Mouse (Mus musculus): Measurements from ENCODE around the gene Znrf3.

Gene Znrf3

DNA sequence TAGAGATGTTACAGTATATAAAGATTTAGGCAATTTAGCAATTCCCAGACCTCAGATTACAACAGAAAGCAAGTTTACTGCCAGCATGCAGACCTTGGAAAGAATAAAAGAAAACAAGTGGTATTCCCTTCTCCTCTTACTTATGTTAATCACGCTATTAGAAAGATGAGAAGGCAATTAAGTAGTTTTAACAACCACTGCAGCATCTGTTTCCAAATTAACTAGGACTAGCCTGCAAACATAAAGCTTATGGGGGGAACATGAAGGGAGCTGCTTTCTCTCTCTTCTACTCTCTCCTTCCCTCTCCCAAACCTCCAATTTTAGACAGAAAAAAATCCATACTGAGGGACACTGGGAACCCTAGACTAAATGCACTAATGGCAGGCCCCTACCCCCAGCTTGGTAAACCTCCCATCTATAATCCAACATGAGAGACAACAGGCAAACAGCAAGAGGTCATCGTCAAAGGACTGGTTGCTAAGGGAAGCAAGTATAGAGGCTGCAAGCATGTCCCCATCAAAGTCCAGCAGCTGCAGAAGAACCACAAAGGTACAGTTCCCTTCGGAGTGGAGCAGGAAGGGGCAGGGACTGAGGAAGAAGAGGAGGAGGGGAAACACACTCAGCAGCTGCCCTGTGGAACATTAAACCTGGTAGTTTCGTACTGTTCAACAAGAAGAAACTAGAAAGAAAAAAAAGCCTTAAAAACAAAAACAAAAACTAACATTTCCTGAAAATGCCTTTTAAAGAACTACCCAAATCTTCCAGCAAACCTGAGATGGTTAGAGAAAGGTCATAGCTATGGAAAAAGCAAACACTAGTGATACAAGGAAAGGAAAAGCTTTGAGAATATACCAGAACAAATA is 53.4 kb downstream of the Znrf3 start:
- no peak for DNase-seq (ENCODE audit: low spot score in 2 of 2)

DNA sequence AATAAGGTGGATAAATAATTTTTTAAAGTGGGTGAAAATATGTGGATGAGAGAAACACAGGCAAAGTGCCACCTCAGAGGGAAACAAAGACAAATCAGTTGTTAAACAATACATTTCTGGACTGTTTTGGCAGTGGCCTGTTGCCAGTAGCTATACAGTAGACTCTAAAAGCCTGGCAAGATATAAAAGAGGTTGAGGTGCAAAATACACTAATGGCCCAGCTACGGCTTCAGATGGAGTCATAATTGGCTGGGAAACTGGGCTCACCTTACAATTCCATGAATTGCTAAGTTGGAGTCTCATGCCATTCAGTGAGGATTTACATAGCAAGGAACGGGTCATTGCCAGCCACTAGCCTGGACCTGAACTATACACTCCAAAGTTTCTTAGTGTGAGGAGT is 62.0 kb downstream of the Znrf3 start:
- no peak for DNase-seq (ENCODE audit: low spot score in 2 of 2)

DNA sequence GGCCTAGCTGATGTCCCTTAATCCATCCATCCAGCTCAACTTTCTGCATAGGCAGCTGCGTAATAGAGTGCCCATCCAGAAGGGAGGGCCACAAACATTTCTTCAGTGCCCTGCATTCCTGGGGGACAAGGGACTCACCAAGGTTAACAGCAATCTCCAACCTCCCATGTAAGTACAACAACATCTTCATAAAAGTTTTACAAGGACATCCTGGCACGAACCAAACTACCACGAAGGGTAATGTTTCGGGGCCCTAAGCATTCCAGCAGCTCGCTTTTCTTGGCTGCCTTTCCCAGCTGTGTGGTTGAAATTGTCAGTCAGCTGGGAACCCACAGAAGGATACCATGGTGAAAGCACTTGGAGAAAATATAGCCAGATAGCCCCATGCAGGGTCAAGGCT is 63.4 kb downstream of the Znrf3 start:
- DNase-seq (ENCODE audit: low spot score in 2 of 2) = no peak

DNA sequence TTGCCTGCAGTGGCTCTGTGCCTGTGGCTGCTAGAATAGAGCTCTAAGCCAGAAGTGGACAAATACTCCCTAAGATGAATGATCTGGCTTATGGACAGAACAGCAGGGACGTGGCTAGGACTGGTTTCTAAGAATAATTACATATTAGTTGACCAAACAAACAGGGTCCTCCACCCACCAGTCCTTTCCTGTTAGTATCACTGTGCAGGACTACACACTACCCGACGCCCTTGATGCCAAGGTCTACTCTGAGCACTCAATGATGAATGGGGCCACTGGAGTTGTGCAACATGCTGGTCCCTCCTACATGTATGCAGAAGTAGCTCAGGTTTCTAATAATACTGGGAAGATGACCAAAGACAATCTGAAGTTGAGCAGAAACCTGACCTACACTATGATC is 64.4 kb downstream of the Znrf3 start:
- no peak for DNase-seq (ENCODE audit: low spot score in 2 of 2)

DNA sequence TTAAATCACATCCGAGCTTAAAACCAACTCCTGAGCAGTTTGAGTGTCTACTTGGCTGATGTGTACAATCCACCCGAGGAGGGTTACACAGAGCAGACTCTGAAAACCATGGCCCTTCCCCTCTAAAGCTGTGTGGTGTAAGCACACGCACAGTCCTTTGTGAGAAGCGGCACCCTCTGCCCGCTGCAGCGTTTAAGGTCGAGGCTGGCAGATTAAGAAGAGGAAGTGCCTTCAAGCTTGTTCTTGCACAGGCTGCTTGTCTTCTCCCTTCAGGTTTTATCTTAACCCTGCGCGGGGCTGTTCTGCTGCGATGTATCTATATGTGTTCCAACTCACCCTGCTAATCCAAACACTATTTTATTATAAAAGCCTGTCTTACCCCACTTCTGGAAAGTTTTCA is 75.5 kb downstream of the Znrf3 start:
- DNase-seq (ENCODE audit: low spot score in 2 of 2) = no peak

DNA sequence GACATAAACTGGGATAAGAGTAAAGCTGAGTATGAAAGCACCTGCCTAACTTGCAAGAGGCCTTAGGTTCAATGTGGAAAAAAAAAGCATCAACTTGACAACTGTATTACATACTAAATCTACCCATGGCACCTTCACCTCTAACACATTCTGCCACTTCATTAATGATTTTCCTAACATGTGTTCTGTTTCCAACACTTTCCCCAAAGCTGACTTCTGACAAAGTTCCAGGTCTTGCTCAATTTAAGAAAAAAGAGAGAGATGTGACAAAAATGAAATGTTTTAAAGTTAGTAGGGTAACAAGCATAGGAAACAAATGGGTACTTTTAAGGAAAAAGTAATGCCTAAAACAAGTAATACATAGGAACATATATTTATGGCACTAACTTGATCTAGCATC is 76.2 kb downstream of the Znrf3 start:
- DNase-seq (ENCODE audit: low spot score in 2 of 2) = no peak

DNA sequence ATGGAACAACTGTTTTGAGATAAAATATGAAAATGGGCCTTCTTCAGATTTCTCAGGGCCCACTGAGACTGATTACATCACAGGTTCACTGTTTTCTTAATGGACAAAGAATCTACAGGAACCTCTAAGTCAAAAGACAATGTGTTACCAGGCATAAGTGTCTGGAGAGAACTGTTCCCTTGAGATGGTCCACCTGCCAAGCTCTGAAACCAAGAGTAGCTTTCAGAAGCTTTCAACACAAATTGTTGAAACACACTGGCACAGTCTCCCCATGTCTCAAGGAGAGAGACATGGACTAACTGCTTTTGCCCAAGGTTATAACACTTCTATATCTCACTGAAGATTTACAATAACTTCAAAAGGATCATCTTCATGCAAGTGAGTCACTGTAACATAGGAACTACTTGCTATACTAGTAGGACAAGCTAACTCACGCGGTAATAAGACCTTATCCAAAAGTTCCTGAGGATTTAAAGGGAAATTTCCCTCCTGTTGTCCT is 89.3 kb downstream of the Znrf3 start:
- no peak for DNase-seq (ENCODE audit: low spot score in 2 of 2)

DNA sequence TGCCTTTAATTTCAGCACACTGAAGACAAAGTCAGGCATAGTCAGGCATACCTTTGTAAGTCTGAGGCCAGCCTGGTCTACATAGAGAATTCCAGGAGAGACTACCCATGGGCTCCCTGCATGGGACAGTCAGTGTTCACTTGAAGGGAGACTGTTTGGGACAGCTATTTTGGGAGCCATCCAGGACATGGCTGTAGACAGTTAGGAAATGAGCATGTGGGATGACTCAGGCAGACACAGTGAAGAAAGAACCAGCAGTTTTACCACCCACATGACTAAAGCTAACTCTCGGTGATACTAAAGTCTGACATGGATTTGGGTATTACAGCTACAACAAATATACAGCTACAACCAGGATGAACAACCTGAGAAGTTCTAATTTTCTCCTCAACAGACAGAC is 89.9 kb downstream of the Znrf3 start:
- DNase-seq (ENCODE audit: low spot score in 2 of 2) = peak in 1 of 2 experiments; percentile 13

DNA sequence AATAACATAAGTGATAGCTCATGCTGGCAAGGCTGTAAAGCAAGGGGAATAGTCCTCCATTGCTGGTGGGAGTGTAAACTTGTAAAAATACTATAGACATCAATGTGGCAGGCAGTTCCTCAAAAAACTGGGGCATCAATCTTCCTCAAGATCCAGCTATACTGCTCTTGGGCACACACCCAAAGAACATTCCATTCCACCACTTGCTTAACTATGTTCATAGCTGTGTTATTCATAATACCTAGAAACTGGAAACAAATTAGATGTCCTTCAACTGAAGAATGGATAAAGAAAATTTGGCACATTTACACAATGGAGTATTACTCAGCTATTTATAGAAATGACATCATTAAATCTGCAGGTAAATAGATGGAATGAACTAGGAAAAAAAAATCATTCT is 91.6 kb downstream of the Znrf3 start:
- DNase-seq (ENCODE audit: low spot score in 2 of 2) = no peak

DNA sequence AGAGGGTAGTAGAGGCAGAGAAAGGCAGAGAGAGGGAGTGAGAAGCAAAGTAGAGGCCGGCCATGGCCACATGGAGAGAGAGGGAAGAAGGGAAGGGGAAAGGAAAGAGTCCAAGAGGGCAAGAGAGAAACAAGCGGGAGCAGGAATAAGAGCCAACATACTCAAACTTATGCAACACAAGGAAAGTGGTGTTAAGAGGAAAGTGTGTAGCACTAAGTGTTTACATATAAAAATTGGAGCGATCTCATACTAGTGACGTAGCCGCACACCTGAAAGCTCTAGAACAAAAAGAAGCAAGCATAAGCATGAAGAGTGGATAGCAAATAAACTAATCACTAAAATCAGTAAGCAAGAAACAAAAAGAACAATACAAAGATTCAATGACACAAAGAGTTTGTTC is 95.2 kb downstream of the Znrf3 start:
- DNase-seq (ENCODE audit: low spot score in 2 of 2) = no peak

DNA sequence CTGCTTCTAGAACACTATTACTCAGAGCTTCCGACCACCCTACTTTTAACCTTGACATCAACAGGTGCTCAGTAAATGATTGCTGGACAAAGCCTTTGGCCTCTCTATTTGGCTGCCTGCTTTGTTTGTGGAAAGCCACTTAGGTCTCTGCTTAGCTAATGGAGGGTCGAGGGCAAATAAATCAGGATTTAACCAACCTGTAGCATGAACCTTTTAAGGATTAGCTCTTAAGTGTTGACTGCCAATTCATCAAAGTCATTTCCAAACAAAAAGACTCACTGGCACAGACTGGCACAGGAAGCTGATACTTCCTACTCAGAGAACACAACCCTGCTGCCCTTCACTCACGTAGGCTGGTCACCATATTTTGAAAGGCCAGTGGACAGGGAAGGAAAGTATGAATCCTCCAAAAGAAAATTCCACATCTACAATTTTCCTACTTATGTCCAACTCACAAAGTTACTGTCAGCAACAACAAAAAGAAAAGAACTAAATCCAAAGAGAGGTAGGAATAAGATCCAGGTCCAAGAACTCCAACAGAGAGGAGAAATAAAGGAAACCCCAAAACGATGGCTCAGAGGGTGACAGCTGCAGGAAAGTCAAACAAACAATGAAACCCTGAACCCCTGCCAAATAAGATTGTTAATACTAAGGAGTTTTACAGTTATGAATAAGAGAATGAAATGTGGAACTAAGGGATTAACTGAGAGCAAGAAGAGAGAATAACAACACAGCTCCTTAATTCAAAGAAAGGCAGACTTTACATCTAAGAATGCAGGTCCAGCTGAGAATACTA is 97.6 kb downstream of the Znrf3 start:
- DNase-seq (ENCODE audit: low spot score in 2 of 2) = no peak

DNA sequence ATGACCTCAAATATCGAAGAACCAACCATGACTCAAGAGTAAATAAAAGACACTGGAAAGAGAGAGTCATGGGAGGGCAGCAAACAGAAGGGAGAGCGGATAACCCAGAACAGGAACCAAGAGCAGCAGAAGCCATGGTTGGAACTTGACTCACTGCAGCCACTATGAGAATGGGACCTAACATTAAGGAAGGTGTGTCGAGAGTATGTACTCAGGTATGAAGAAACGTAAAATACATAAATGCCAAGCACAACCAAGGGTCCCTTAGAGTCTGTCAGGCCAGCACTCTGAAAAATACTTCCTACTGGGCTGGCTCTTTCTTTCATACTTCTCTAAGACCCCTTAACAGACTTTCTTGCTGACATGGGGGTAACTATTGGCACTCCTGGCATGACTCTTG is 100.9 kb downstream of the Znrf3 start:
- DNase-seq (ENCODE audit: low spot score in 2 of 2) = no peak

DNA sequence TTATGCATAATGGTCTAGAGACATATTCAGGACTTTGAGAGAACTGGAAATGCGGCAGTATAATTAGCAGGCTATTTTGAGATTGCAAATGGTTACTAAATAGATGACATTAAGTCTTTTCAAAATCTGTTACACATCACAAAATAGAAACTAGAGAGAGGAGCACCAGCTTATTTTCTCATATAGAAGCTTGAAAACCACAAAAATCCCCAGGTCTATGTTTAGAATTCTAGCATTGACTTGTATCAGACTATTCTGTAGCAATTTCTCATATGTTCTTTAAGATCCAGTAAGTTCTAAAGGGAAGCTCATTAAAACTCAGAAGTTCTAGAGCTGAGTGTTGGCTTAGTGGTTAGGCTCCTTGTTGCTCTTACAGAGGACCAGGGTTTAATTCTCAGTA is 104.9 kb downstream of the Znrf3 start:
- DNase-seq (ENCODE audit: low spot score in 2 of 2) = no peak

DNA sequence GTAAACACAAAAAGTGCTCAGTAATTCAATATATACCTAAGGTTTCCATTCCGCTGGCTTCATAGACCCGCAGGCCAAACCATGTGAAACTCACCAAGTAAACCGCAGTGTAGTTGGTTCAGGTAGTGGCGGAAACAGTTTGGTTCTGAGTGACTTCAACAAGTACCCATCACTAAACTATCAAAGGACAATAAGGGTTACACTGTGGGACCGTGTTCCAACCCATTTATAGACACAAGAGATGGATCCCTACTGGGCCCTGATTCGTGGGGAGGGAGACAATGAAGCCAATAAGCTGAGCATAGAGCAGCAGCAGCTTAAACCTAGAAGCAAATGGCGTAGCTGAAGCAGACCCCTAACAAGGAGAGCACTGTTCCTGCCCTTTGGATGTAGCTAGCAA is 107.8 kb downstream of the Znrf3 start:
- DNase-seq (ENCODE audit: low spot score in 2 of 2) = no peak

DNA sequence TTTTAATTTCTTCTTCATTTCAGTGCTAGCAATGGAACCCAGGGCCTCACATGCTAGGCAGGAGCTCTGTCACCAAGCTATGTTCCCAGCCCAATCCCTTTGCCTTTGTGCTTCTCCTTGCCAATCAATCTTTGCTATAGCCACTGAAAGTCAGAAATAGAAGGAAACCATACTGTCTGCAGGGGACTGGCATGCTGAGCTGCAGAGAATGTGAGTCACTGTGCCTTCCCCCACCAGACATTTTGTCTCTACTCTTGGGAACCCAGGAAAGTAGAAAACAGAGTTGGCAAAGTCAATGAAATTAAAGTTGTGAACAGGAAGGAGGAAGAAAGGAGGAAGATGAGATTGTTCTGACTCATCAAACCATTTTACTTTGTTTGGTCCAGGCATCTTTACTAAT is 108.4 kb downstream of the Znrf3 start:
- DNase-seq (ENCODE audit: low spot score in 2 of 2) = no peak

DNA sequence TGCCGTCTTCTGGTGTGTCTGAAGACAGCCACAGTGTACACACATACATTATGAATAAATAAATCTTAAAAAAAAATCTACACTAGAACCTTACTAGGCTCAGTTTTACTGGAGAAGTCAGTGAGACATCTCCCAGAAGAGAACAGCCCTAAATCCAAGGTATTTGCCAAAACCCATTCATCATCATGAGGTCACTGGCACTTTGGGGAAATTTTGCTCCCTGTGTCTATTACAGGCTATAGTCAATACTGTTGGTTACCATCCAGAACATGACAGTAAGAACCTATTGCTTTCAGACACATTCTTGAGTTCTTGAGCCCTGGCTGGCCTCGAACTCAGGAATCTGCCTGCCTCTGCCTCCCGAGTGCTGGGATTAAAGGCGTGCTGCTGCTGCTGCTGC is 113.8 kb downstream of the Znrf3 start:
- no peak for DNase-seq (ENCODE audit: low spot score in 2 of 2)

DNA sequence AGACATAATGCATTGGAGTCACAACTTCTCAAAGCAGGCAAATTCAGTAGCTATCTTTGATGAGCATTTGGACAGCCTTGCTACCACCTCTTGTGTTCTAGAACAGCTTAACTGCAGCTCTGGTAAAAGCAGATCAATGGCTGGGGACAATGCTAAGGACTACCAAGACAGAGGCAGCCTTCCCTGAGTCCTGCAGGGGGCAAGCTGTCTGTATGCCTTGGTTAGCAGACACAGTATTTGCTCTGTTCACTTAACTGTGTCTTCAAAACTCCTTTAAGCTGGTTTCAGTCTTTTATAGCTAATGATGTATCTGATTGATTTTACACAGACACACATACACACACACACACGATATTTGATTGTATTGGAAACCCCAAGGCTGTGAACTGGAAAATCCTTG is 117.0 kb downstream of the Znrf3 start:
- DNase-seq (ENCODE audit: low spot score in 2 of 2) = no peak

DNA sequence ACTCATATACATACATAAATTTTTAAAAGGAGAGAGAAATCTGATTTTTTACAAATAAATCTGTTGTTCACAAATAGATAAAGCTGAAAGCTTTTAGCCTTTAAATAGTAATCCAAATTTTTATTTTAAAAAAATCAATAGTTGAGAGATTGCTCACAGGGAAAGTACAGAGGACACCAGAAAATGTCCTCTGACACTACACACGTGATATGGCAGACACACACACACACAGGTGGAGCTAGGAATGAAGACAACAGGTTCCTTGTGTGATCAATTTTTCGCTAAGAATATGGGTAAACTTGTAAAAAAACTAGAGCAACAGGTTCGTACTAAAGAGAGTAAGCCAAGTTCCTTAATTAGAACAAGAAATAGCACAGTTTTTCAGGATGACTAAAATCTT is 118.4 kb downstream of the Znrf3 start:
- DNase-seq (ENCODE audit: low spot score in 2 of 2) = no peak

DNA sequence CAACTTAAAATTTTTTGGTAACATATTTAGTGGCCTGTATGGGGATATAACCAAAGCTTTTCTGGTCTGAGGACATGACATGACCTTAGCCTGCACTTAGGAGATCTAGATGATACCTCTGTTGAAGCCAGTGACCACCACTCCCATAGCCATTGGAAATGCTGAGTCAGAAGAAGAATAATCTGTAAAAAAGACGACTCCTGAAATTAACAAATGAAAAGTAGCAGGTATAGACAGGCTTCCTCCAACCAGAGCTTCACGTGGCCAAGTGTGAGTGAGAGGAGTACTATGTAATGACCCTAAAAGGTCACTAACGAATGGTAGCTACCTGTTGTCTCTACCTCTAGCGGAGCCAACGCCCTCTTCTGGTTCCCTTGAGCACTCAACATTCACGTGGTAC is 119.4 kb downstream of the Znrf3 start:
- no peak for DNase-seq (ENCODE audit: low spot score in 2 of 2)

DNA sequence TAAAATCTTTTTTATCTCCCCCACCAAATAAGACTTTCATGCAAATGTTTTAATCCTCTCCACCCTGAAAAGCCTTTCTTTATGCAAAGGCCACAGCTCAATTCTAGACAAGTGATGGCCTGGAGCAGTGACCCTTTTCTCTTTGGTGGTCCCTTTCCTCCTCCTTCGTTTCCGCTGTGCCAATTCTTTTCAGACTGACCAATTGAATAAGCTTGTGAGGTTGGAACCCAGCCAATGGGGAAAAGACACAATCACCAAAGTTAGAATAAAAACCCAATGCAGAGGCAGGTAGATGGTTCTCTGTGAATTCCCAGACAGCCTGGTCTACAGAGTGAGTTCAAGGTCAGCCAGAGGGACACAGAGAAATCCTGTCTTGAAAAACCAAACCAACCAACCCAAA is 120.4 kb downstream of the Znrf3 start:
- no peak for DNase-seq (ENCODE audit: low spot score in 2 of 2)

DNA sequence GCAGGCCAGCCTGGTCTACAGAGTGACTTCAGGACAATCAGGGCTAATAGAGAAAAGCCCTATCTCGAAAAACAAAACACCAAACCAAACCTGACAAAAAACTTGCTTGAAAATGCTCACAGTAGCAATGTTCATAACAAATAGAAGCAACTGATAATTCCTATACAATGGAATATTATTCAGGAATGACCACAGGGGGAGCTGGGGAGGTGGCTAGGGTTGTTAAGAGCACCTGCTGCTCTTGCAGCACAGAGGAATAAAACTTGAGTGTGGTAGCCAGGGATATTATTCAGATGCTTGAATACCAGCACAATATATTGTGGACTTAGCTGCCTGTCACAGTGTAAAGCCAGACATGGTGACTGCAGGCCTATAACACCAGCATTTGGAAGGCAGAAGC is 123.0 kb downstream of the Znrf3 start:
- DNase-seq (ENCODE audit: low spot score in 2 of 2) = no peak

DNA sequence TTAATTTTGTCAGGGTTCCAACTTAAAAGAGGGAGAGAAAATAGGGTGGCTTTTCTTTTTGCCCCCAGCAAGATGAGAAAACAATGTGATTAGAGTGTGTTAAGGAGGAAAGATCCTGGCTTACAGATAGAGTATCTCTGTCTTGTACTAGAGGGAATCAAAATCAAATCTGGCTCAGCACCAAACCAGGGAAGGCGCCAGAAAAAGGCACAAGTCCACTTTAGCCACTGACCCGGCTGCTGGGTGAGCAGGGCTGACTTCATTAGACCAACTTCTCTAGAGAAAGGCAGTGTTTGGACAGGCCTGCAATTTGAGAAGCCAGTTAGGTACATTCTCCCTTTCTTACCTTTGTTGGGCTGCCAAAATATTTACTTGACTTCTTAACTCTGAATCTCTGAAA is 125.7 kb downstream of the Znrf3 start:
- DNase-seq (ENCODE audit: low spot score in 2 of 2) = no peak
